ENCODE assay signal across 8 mouse cellular contexts in genomic region chr13:30659613-30660505, GRCm38 (mm10). TPM values are rescaled to one million over a fixed set of nuclear protein-coding genes. Genes with fewer than 3 reads are reported as not detected.
DNase-seq lines count a peak whose midpoint lies in the region; ATAC-seq and TF ChIP-seq lines count a peak whose summit lies in the region.

Dusp22 (plus strand) TSS chr13:30659999.

- TF ChIP-seq CTCF in bone marrow macrophage, adult 2 months (IDR thresholded peaks at IDR 0.05; ENCODE audit: low read depth, low read length), result no peak
- no peak for TF ChIP-seq CTCF in embryonic fibroblast, embryonic 13.5 days (IDR thresholded peaks at IDR 0.05; ENCODE audit: borderline replicate concordance, insufficient read depth, low read length)

- H3K9me3 ChIP-seq in heart, embryonic 13.5 days, result no peaks in the 10 kb centered on the region
- no peaks in the 10 kb centered on the region for H3K9me3 ChIP-seq in liver, embryonic 11.5 days (ENCODE audit: control insufficient read depth, low read length)

- H3K27me3 ChIP-seq in heart, embryonic 13.5 days (replicated peaks), result no peaks in the 10 kb centered on the region
- peaks cover 11% of the 10 kb centered on the region for H3K27me3 ChIP-seq in liver, embryonic 11.5 days (replicated peaks; ENCODE audit: control insufficient read depth, insufficient read depth, low read length)
- no peaks in the 10 kb centered on the region for H3K27me3 ChIP-seq in myocyte (ENCODE audit: control insufficient read depth, insufficient read depth, insufficient read length)

- peak; percentile 45; the same call in 1 of the 2 replicates for TF ChIP-seq POLR2A in bone marrow macrophage, adult 2 months (IDR thresholded peaks at IDR 0.05; ENCODE audit: borderline replicate concordance, low read depth, low read length)
- TF ChIP-seq POLR2A in embryonic fibroblast, embryonic 13.5 days (IDR thresholded peaks at IDR 0.05; ENCODE audit: low read depth, low read length), result peak; percentile 49
- peak; percentile 70 for TF ChIP-seq POLR2A in myocyte (IDR thresholded peaks at IDR 0.05; ENCODE audit: insufficient read length, low read depth)

- no peaks in the 10 kb centered on the region for H3K79me2 ChIP-seq in myocyte (ENCODE audit: control insufficient read depth, insufficient read depth)

- peak within 1 kb of the TSS; percentile 99 for H3K4me3 ChIP-seq in bone marrow macrophage, adult 2 months (ENCODE audit: insufficient read depth, low read length)
- peak within 1 kb of the TSS; percentile 56 for H3K4me3 ChIP-seq in embryonic fibroblast, embryonic 13.5 days (ENCODE audit: insufficient read depth, low read length)
- H3K4me3 ChIP-seq in heart, embryonic 13.5 days, result peak within 1 kb of the TSS; percentile 69
- peak within 1 kb of the TSS; percentile 66 for H3K4me3 ChIP-seq in liver, embryonic 11.5 days (ENCODE audit: low read depth, low read length)
- peak within 1 kb of the TSS; percentile 32 for H3K4me3 ChIP-seq in myocyte

- peak within 1 kb of the TSS; percentile 83 for H3K4me2 ChIP-seq in heart, embryonic 13.5 days
- peak within 1 kb of the TSS; percentile 76 for H3K4me2 ChIP-seq in liver, embryonic 11.5 days
- H3K4me2 ChIP-seq in myocyte (ENCODE audit: low read depth), result peak within 1 kb of the TSS; percentile 78

- H3ac ChIP-seq in myocyte (ENCODE audit: control insufficient read depth, insufficient read length), result peak within 1 kb of the TSS; percentile 51

- peak within 1 kb of the TSS; percentile 90 for H3K9ac ChIP-seq in heart, embryonic 13.5 days
- H3K9ac ChIP-seq in liver, embryonic 11.5 days (ENCODE audit: low read depth, low read length), result peak within 1 kb of the TSS; percentile 60

- no peaks in the 10 kb centered on the region for H3K36me3 ChIP-seq in heart, embryonic 13.5 days
- H3K36me3 ChIP-seq in liver, embryonic 11.5 days (ENCODE audit: control insufficient read depth, insufficient read depth, low read length), result no peaks in the 10 kb centered on the region
- no peaks in the 10 kb centered on the region for H3K36me3 ChIP-seq in myocyte (ENCODE audit: control insufficient read depth, insufficient read depth)

- peak; percentile 86 for ATAC-seq in heart, embryonic 13.5 days (ENCODE audit: extremely low read depth, insufficient number of reproducible peaks, low FRiP score, low TSS enrichment)
- ATAC-seq in liver, embryonic 11.5 days (replicated peaks; ENCODE audit: low FRiP score), result peak; percentile 87

- H3K27ac ChIP-seq in bone marrow macrophage, adult 2 months (ENCODE audit: insufficient read depth, low read depth, low read length), result peak within 1 kb of the TSS; percentile 99
- no peak within 1 kb of the TSS; the same call in 1 of the 2 replicates for H3K27ac ChIP-seq in embryonic fibroblast, embryonic 13.5 days (ENCODE audit: insufficient read depth, low read length)
- peak within 1 kb of the TSS; percentile 28 for H3K27ac ChIP-seq in heart, embryonic 13.5 days (replicated peaks)
- H3K27ac ChIP-seq in liver, embryonic 11.5 days (ENCODE audit: low read depth, low read length), result peak within 1 kb of the TSS; percentile 4

- H3K4me1 ChIP-seq in bone marrow macrophage, adult 2 months (ENCODE audit: control insufficient read depth, insufficient read depth, low read length), result peaks cover 38% of the 10 kb centered on the region
- no peaks in the 10 kb centered on the region; the same call in 1 of the 2 replicates for H3K4me1 ChIP-seq in embryonic fibroblast, embryonic 13.5 days (ENCODE audit: control insufficient read depth, insufficient read depth, low read length)
- peaks cover 9% of the 10 kb centered on the region; the same call in 1 of the 2 replicates for H3K4me1 ChIP-seq in heart, embryonic 13.5 days
- H3K4me1 ChIP-seq in liver, embryonic 11.5 days (replicated peaks; ENCODE audit: control insufficient read depth, insufficient read depth, low read length), result no peaks in the 10 kb centered on the region

- WGBS in heart, embryonic 13.5 days, result 2% methylated on average over 71 of the region's 74 CpGs
- WGBS in liver, embryonic 11.5 days, result under 1% methylated on average over 57 of the region's 74 CpGs

- DNase-seq in 3T3-L1 (ENCODE audit: low read depth, low spot score), result peak; percentile 73
- DNase-seq in kidney, postnatal 10 days, result peak; percentile 94
- peak; percentile 71 for DNase-seq in liver, embryonic 11.5 days (ENCODE audit: low spot score)
- peak; percentile 72 to 84 for DNase-seq in spleen, postnatal 4 days (ENCODE audit: low spot score in 2 of 2)

TF ChIP-seq in myocyte, 11 proteins besides CTCF, POLR2A, EP300 and RAD21:
- peak in 1 of 3 experiments; percentile 39 for TF ChIP-seq MYOD1 (IDR thresholded peaks at IDR 0.05; ENCODE audit: control insufficient read depth in 1 of 3, insufficient read length in 2 of 3, low read depth in 2 of 3)
- TF ChIP-seq POLR2AphosphoS2 (IDR thresholded peaks at IDR 0.05; ENCODE audit: insufficient read length, low read depth), result no peak

RNA-seq across cellular contexts. Expression of gene Dusp22, which starts in this region (rescaled TPM):
- 53.6 and 62.9 TPM in 2 replicates for polyA plus RNA-seq in bone marrow macrophage, adult 2 months (2012; ENCODE audit: insufficient read depth, insufficient read length, missing spikeins)
- 10.5 and 11.9 TPM in 2 replicates for polyA plus RNA-seq in embryonic fibroblast, embryonic 13.5 days (2011; ENCODE audit: insufficient read length, low read depth, missing spikeins)
- 17.2 and 18.5 TPM in 2 replicates for polyA plus RNA-seq in heart, embryonic 13.5 days (2015; fragmentation: Nextera tagmentation; extraction: Ambion mirVana)
- 11.8 and 12.0 TPM in 2 replicates for polyA plus RNA-seq in liver, embryonic 11.5 days (2014; fragmentation: Nextera tagmentation; extraction: Ambion mirVana)
- 10.4 TPM for polyA plus RNA-seq in myocyte (2012; fragmentation: generic; extraction: Trizol)

Comparison
In these comparisons a context has a peak if more than half of its experiments do, and no peak if none do; other contexts are left out.
1. H3K4me3 ChIP-seq: peak in every context shown above with its lines; median percentile 99 in bone marrow macrophage, adult 2 months; 69 in heart, embryonic 13.5 days; 66 in liver, embryonic 11.5 days; 56 in embryonic fibroblast, embryonic 13.5 days; 32 in myocyte.